Mouse (Mus musculus) MEL (cell line): Measurements from ENCODE around the gene Rbms3. TPM values are rescaled to one million over a fixed set of nuclear protein-coding genes. Genes with fewer than 3 reads are reported as not detected.

Experiments
- DNase-seq: peaks from one replicate; pipeline ENCODE4 v3.0.0; 2011; ENCODE audit warnings: low read depth, low spot score
- H3K27ac ChIP-seq: 2 replicates; pipeline ENCODE4 v1.5.1; 2012; ENCODE audit warnings: low read depth, mild to moderate bottlenecking, control low read depth, low read length, moderate library complexity; ENCODE audit not compliant: control insufficient read depth
- H3K27me3 ChIP-seq, 2 experiments: fragments of 150-350 bp in 1 of 2; sonication (generic) in 1 of 2; 2 replicates each; pipeline ENCODE4 v1.6.1; 2012; ENCODE audit warnings: low read length in 2 of 2, mild to moderate bottlenecking in 2 of 2, improper control_type of control experiment in 1 of 2, moderate library complexity in 1 of 2; ENCODE audit not compliant: insufficient read depth in 2 of 2, control insufficient read depth in 1 of 2
- H3K36me3 ChIP-seq, 2 experiments: 2 replicates each; pipeline ENCODE4 v1.6.1; 2012 to 2014; ENCODE audit warnings: low read length in 2 of 2, improper control_type of control experiment in 1 of 2, inconsistent platforms in 1 of 2, mild to moderate bottlenecking in 1 of 2; ENCODE audit not compliant: insufficient read depth in 2 of 2, control insufficient read depth in 1 of 2
- H3K4me1 ChIP-seq, 2 experiments: fragments of 150-350 bp in 1 of 2; sonication (generic) in 1 of 2; 2 replicates each; pipeline ENCODE4 v1.6.1; 2012; ENCODE audit warnings: low read length in 2 of 2, improper control_type of control experiment in 1 of 2, mild to moderate bottlenecking in 1 of 2; ENCODE audit not compliant: insufficient read depth in 2 of 2, control insufficient read depth in 1 of 2
- H3K4me3 ChIP-seq, 2 experiments: fragments of 150-350 bp in 1 of 2; sonication (generic) in 1 of 2; 2 replicates each; pipeline ENCODE4 v1.5.1; 2012; ENCODE audit warnings: low read depth in 2 of 2, low read length in 2 of 2, mild to moderate bottlenecking in 2 of 2, moderate library complexity in 2 of 2, control low read depth in 1 of 2, improper control_type of control experiment in 1 of 2; ENCODE audit not compliant: control insufficient read depth in 1 of 2, insufficient read depth in 1 of 2
- H3K79me2 ChIP-seq: 2 replicates; pipeline ENCODE4 v1.6.1; 2012; ENCODE audit warnings: mild to moderate bottlenecking, low read length, moderate library complexity; ENCODE audit not compliant: control insufficient read depth, poor library complexity, insufficient read depth
- H3K9ac ChIP-seq: 2 replicates; pipeline ENCODE4 v1.6.1; 2012; ENCODE audit warnings: low read depth, mild to moderate bottlenecking, control low read depth, low read length, moderate library complexity; ENCODE audit not compliant: control insufficient read depth, poor library complexity, severe bottlenecking
- H3K9me3 ChIP-seq: fragments of 150-350 bp; sonication (generic); replicated peaks from 2 replicates; pipeline ENCODE4 v1.6.1; 2012; ENCODE audit warnings: mild to moderate bottlenecking, low read length, improper control_type of control experiment, moderate library complexity; ENCODE audit not compliant: insufficient read depth
- CHD1 ChIP-seq: IDR thresholded peaks from 2 replicates; pipeline ENCODE4 v1.6.1; 2012; ENCODE audit warnings: low read depth, mild to moderate bottlenecking, inconsistent platforms, low read length, improper control_type of control experiment
- GABPA ChIP-seq: IDR thresholded peaks from 2 replicates; pipeline ENCODE4 v1.6.1; 2012; ENCODE audit warnings: low read depth, mild to moderate bottlenecking, inconsistent platforms, low read length, improper control_type of control experiment, moderate library complexity
- JUND ChIP-seq: IDR thresholded peaks from 2 replicates; pipeline ENCODE4 v1.6.1; 2011; ENCODE audit warnings: low read depth, mild to moderate bottlenecking, improper control_type of control experiment, low read length
- MEF2A ChIP-seq: IDR thresholded peaks from 2 replicates; pipeline ENCODE4 v1.6.1; 2014; ENCODE audit warnings: low read depth, mild to moderate bottlenecking, inconsistent platforms, low read length, improper control_type of control experiment; ENCODE audit not compliant: poor library complexity, insufficient replicate concordance, severe bottlenecking; ENCODE audit errors: extremely low read depth
- MXI1 ChIP-seq: IDR thresholded peaks from 2 replicates; pipeline ENCODE4 v1.6.1; 2011; ENCODE audit warnings: mild to moderate bottlenecking, low read depth, low read length, improper control_type of control experiment
- MYB ChIP-seq: IDR thresholded peaks from 2 replicates; pipeline ENCODE4 v1.6.1; 2011; ENCODE audit warnings: mild to moderate bottlenecking, low read depth, low read length, improper control_type of control experiment
- NELFE ChIP-seq: IDR thresholded peaks from 2 replicates; pipeline ENCODE4 v1.6.1; 2011; ENCODE audit warnings: low read depth, low read length, improper control_type of control experiment
- RAD21 ChIP-seq: IDR thresholded peaks from 2 replicates; pipeline ENCODE4 v1.6.1; 2011; ENCODE audit warnings: mild to moderate bottlenecking, low read depth, low read length, improper control_type of control experiment
- TBP ChIP-seq: IDR thresholded peaks from 2 replicates; pipeline ENCODE4 v1.8.0; 2011; ENCODE audit warnings: low read depth, low read length, improper control_type of control experiment
- TCF12 ChIP-seq: IDR thresholded peaks from 2 replicates; pipeline ENCODE4 v1.6.1; 2014; ENCODE audit warnings: low read depth, mild to moderate bottlenecking, inconsistent platforms, low read length, improper control_type of control experiment, moderate library complexity
- ZMIZ1 ChIP-seq: IDR thresholded peaks from 2 replicates; pipeline ENCODE4 v1.6.1; 2012; ENCODE audit warnings: low read depth, mild to moderate bottlenecking, inconsistent platforms, low read length, improper control_type of control experiment, moderate library complexity
- polyA plus RNA-seq, 2 experiments: library from polyadenylated mRNA; stranded (reverse) in 1 of 2; unstranded in 1 of 2; fragments of >175 nt in 1 of 2; fragments of >200 nt in 1 of 2; gene quantifications; 2 replicates each; pipeline versions ENCODE4 v1.2.1 to v1.2.4; 2012; ENCODE audit warnings: low replicate concordance in 2 of 2, low read depth in 1 of 2; ENCODE audit not compliant: insufficient read length in 2 of 2, insufficient read depth in 1 of 2, missing spikeins in 1 of 2
- total RNA-seq: library from RNA; depleted of rRNA; stranded (reverse); fragments of 300-350 nt; gene quantifications from 2 replicates; pipeline ENCODE4 v1.2.3, GENCODE M21; 2012

Gene Rbms3
- total and polyA plus RNA-seq, 3 experiments = not detected

GRCm38 (mm10) chr9:117091253-117092176 is 538.2 kb downstream of the Rbms3 start:
- Histone ChIP-seq H3K36me3 (no peaks in the 10 kb centered on the region), H3K27ac (no peak overlapping the region), H3K9me3 (no peaks in the 10 kb centered on the region), H3K9ac (no peak overlapping the region), H3K4me3 (no peak overlapping the region), H3K27me3 (no peaks in the 10 kb centered on the region), H3K79me2 (no peaks in the 10 kb centered on the region), H3K4me1 (no peaks in the 10 kb centered on the region)
- TF ChIP-seq JUND (no peak), TBP (no peak), MXI1 (no peak), TCF12 (no peak), MEF2A (no peak)
- no peak for DNase-seq

- Histone ChIP-seq H3K4me3 (no peak overlapping the region), H3K79me2 (no peaks in the 10 kb centered on the region), H3K9ac (no peak overlapping the region), H3K27ac (no peak overlapping the region), H3K4me1 (no peaks in the 10 kb centered on the region), H3K36me3 (no peaks in the 10 kb centered on the region), H3K9me3 (no peaks in the 10 kb centered on the region), H3K27me3 (no peaks in the 10 kb centered on the region)
- TF ChIP-seq MYB (no peak), JUND (no peak), CHD1 (no peak), NELFE (no peak), GABPA (no peak), RAD21 (no peak), ZMIZ1 (no peak)
- no peak for DNase-seq
Observed at GRCm38 (mm10) chr9:117089409-117090147, 540.1 kb downstream of the Rbms3 start.

- Histone ChIP-seq H3K36me3 (no peaks in the 10 kb centered on the region), H3K4me3 (no peak overlapping the region), H3K9me3 (no peaks in the 10 kb centered on the region), H3K27ac (no peak overlapping the region), H3K9ac (no peak overlapping the region), H3K79me2 (no peaks in the 10 kb centered on the region), H3K4me1 (no peaks in the 10 kb centered on the region), H3K27me3 (no peaks in the 10 kb centered on the region)
- DNase-seq = no peak
- TF ChIP-seq ZMIZ1 = no peak
- TF ChIP-seq MXI1 = no peak
- no peak for TF ChIP-seq CHD1
- no peak for TF ChIP-seq JUND
Observed at GRCm38 (mm10) chr9:117088309-117088708, 541.4 kb downstream of the Rbms3 start.
